Mouse (Mus musculus): ENCODE measurements around the gene Cdc42.

The Cdc42 gene

GRCm38 (mm10) chr4:137373711-137374110, 16.2 kb upstream of the Cdc42 start:
- in situ Hi-C loops (cut with MboI, MseI): loop anchor here (25.0 kb wide), 3 partner anchors 1261 to 1936 kb away; partner anchors contain the start of genes Pnrc2 (in 1 of the 2), Rcan3 (in 1 of the 2) and Srsf10 (in 1 of the 2)

GRCm38 (mm10) chr4:137371596-137372523, 14.3 kb upstream of the Cdc42 start:
- in situ Hi-C loops (cut with MboI, MseI): loop anchor here (25.0 kb wide), 3 partner anchors 1260 to 1935 kb away; partner anchors contain the start of genes Pnrc2 (in 1 of the 2), Rcan3 (in 1 of the 2) and Srsf10 (in 1 of the 2)

- in situ Hi-C loops (cut with MboI, MseI): loop anchor here (25.0 kb wide), 3 partner anchors 1258 to 1933 kb away; partner anchors contain the start of genes Pnrc2 (in 1 of the 2), Rcan3 (in 1 of the 2) and Srsf10 (in 1 of the 2)
Measured at GRCm38 (mm10) chr4:137369954-137370750, 12.6 kb upstream of the Cdc42 start.

- in situ Hi-C loops (cut with MboI, MseI): loop anchor here (25.0 kb wide), 3 partner anchors 1256 to 1931 kb away; partner anchors contain the start of genes Pnrc2 (in 1 of the 2), Rcan3 (in 1 of the 2) and Srsf10 (in 1 of the 2)
Measured at GRCm38 (mm10) chr4:137368198-137368597, 10.7 kb upstream of the Cdc42 start.

- in situ Hi-C loops (cut with MboI, MseI): loop anchor here (25.0 kb wide), 3 partner anchors 1255 to 1930 kb away; partner anchors contain the start of genes Pnrc2 (in 1 of the 2), Rcan3 (in 1 of the 2) and Srsf10 (in 1 of the 2)
Measured at GRCm38 (mm10) chr4:137367275-137368088, 10.0 kb upstream of the Cdc42 start.

GRCm38 (mm10) chr4:137366097-137366496, 8.6 kb upstream of the Cdc42 start:
- in situ Hi-C loops (cut with MboI, MseI): loop anchor here (25.0 kb wide), 3 partner anchors 1254 to 1929 kb away; partner anchors contain the start of genes Pnrc2 (in 1 of the 2), Rcan3 (in 1 of the 2) and Srsf10 (in 1 of the 2)

- in situ Hi-C loops (cut with MboI, MseI): loop anchor here (25.0 kb wide), 3 partner anchors 1253 to 1928 kb away; partner anchors contain the start of genes Pnrc2 (in 1 of the 2), Rcan3 (in 1 of the 2) and Srsf10 (in 1 of the 2)
Measured at GRCm38 (mm10) chr4:137365356-137366062, 8.0 kb upstream of the Cdc42 start.

GRCm38 (mm10) chr4:137364826-137365225, 7.3 kb upstream of the Cdc42 start:
- in situ Hi-C loops (cut with MboI, MseI): loop anchor here (25.0 kb wide), 3 partner anchors 1253 to 1928 kb away; partner anchors contain the start of genes Pnrc2 (in 1 of the 2), Rcan3 (in 1 of the 2) and Srsf10 (in 1 of the 2)

GRCm38 (mm10) chr4:137360996-137361395, 3.5 kb upstream of the Cdc42 start:
- in situ Hi-C loops (cut with MboI, MseI): loop anchor here (25.0 kb wide), 3 partner anchors 1249 to 1924 kb away; partner anchors contain the start of genes Pnrc2 (in 1 of the 2), Rcan3 (in 1 of the 2) and Srsf10 (in 1 of the 2)

GRCm38 (mm10) chr4:137358291-137359002, 927 bp upstream of the Cdc42 start:
- in situ Hi-C loops (cut with MboI, MseI): loop anchor here (25.0 kb wide), 3 partner anchors 1246 to 1921 kb away; partner anchors contain the start of genes Pnrc2 (in 1 of the 2), Rcan3 (in 1 of the 2) and Srsf10 (in 1 of the 2)

GRCm38 (mm10) chr4:137356674-137357510, 628 bp downstream of the Cdc42 start:
- in situ Hi-C loops (cut with MboI, MseI): loop anchor here (25.0 kb wide), 3 partner anchors 1245 to 1920 kb away; partner anchors contain the start of genes Pnrc2 (in 1 of the 2), Rcan3 (in 1 of the 2) and Srsf10 (in 1 of the 2)

- in situ Hi-C loops (cut with MboI, MseI): loop anchor here (25.0 kb wide), 3 partner anchors 1238 to 1913 kb away; partner anchors contain the start of genes Pnrc2 (in 1 of the 2), Rcan3 (in 1 of the 2) and Srsf10 (in 1 of the 2)
Measured at GRCm38 (mm10) chr4:137350627-137351026, 6.9 kb downstream of the Cdc42 start.

GRCm38 (mm10) chr4:137345790-137346189, 11.7 kb downstream of the Cdc42 start:
- in situ Hi-C loops (cut with MboI, MseI): loop anchor here in 1 of 2 experiments (5.0 kb wide), 1 partner anchor 47 kb away; no protein-coding TSS in a partner anchor

GRCm38 (mm10) chr4:137345112-137345511, 12.4 kb downstream of the Cdc42 start:
- in situ Hi-C loops (cut with MboI, MseI): loop anchor here in 1 of 2 experiments (5.0 kb wide), 1 partner anchor 47 kb away; no protein-coding TSS in a partner anchor

GRCm38 (mm10) chr4:137342816-137343215, 14.7 kb downstream of the Cdc42 start:
- in situ Hi-C loops (cut with MboI, MseI): no loop called here

- in situ Hi-C loops (cut with MboI, MseI): no loop called here
Measured at GRCm38 (mm10) chr4:137339415-137339814, 18.1 kb downstream of the Cdc42 start.

GRCm38 (mm10) chr4:137336468-137336867, 21.1 kb downstream of the Cdc42 start:
- in situ Hi-C loops (cut with MboI, MseI): no loop called here
